Comparison of ENCODE assay signal across 22 mouse cellular contexts in genomic region chr6:64961608-64962486, GRCm38 (mm10).
DNase-seq lines count a peak whose midpoint lies in the region; ATAC-seq and TF ChIP-seq lines count a peak whose summit lies in the region.
"Had no signal": no experiment of that assay in that cellular context is flagged by ENCODE, and none has a peak within 500 bp of the region (broad histone marks: within the 10 kb centered on the region; RNA-seq: fewer than 3 reads in every experiment).

No protein-coding gene starts in this region.

- no peaks in the 10 kb centered on the region for H3K27me3 ChIP-seq in forebrain, embryonic 12.5 days
- no peaks in the 10 kb centered on the region for H3K27me3 ChIP-seq in forebrain, embryonic 10.5 days (ENCODE audit: poor library complexity, severe bottlenecking)
- no peaks in the 10 kb centered on the region for H3K27me3 ChIP-seq in hindbrain, embryonic 13.5 days
- no peaks in the 10 kb centered on the region for H3K27me3 ChIP-seq in midbrain, embryonic 16.5 days (ENCODE audit: control insufficient read depth, insufficient read depth, low read depth, low read length)
- H3K27me3 ChIP-seq in thymus, adult 2 months (ENCODE audit: control insufficient read depth, insufficient read depth, low read length) = no peaks in the 10 kb centered on the region
- H3K27me3 ChIP-seq: CH12.LX; heart, embryonic 13.5 days; limb, embryonic 15.5 days; liver, embryonic 15.5 days had no signal

- no peak for TF ChIP-seq CTCF in brain, embryonic 14.5 days (IDR thresholded peaks at IDR 0.05; ENCODE audit: borderline replicate concordance, extremely low read depth, insufficient read depth, insufficient read length)
- TF ChIP-seq CTCF in thymus, adult 2 months (IDR thresholded peaks at IDR 0.05; ENCODE audit: borderline replicate concordance, control insufficient read depth, extremely low read depth, insufficient read depth, low read length, poor library complexity) = no peak

- no peak for DNase-seq in forebrain, embryonic 10.5 days (ENCODE audit: extremely low spot score, low spot score)
- peak; percentile 44 for DNase-seq in brain, embryonic 14.5 days (ENCODE audit: low read depth)
- DNase-seq in lung, adult 18-20 months = no peak
- DNase-seq in thymus, adult 2 months = no peak
- DNase-seq: adrenal gland, postnatal 36 days; cerebellum, adult 2 months; gastrocnemius, postnatal 10 days; heart, adult 11 months; kidney, adult 9 months; kidney, postnatal 25 days; right cerebral cortex, adult 18-20 months; thymus, postnatal 4 days had no signal

- no peak for TF ChIP-seq POLR2A in brain, embryonic 14.5 days (IDR thresholded peaks at IDR 0.05; ENCODE audit: borderline replicate concordance, extremely low read depth, insufficient read depth, insufficient read length, poor library complexity, severe bottlenecking)
- TF ChIP-seq POLR2A in thymus, adult 2 months (IDR thresholded peaks at IDR 0.05; ENCODE audit: control insufficient read depth, extremely low read depth, insufficient read depth, low read length, poor library complexity) = no peak

- WGBS in forebrain, embryonic 12.5 days = 52% methylated on average over 16 of the region's 16 CpGs
- WGBS in forebrain, embryonic 10.5 days = 75% methylated on average over 16 of the region's 16 CpGs
- 46% methylated on average over 16 of the region's 16 CpGs for whole genome bisulfite sequencing in hindbrain, embryonic 13.5 days
- WGBS in midbrain, embryonic 16.5 days = 31% methylated on average over 16 of the region's 16 CpGs
- WGBS in thymus, adult 2 months = 84% methylated on average over 16 of the region's 16 CpGs

- H3K9ac ChIP-seq in forebrain, embryonic 12.5 days = no peak overlapping the region
- no peak overlapping the region for H3K9ac ChIP-seq in hindbrain, embryonic 13.5 days
- H3K9ac ChIP-seq in midbrain, embryonic 16.5 days (ENCODE audit: low read depth, low read length) = peak overlapping the region; percentile 15; the same call in 1 of the 2 replicates
- H3K9ac ChIP-seq: heart, embryonic 13.5 days; limb, embryonic 15.5 days; liver, embryonic 15.5 days had no signal

- no peak overlapping the region for H3K4me2 ChIP-seq in forebrain, embryonic 12.5 days
- peak overlapping the region; percentile 43 for H3K4me2 ChIP-seq in hindbrain, embryonic 13.5 days
- H3K4me2 ChIP-seq in midbrain, embryonic 16.5 days (ENCODE audit: low read length) = peak overlapping the region; percentile 41
- H3K4me2 ChIP-seq: heart, embryonic 13.5 days; limb, embryonic 15.5 days; liver, embryonic 15.5 days had no signal

- peaks cover 12% of the 10 kb centered on the region for H3K4me1 ChIP-seq in forebrain, embryonic 12.5 days
- peaks cover 22% of the 10 kb centered on the region for H3K4me1 ChIP-seq in forebrain, embryonic 10.5 days
- peaks cover 17% of the 10 kb centered on the region for H3K4me1 ChIP-seq in hindbrain, embryonic 13.5 days (replicated peaks)
- H3K4me1 ChIP-seq in midbrain, embryonic 16.5 days (ENCODE audit: control insufficient read depth, insufficient read depth, low read length) = peaks cover 8% of the 10 kb centered on the region; the same call in 1 of the 2 replicates
- no peaks in the 10 kb centered on the region for H3K4me1 ChIP-seq in thymus, adult 2 months (replicated peaks; ENCODE audit: control insufficient read depth, insufficient read depth, low read length)
- H3K4me1 ChIP-seq: heart, embryonic 13.5 days; limb, embryonic 15.5 days; liver, embryonic 15.5 days had no signal

- no peak overlapping the region for H3K27ac ChIP-seq in forebrain, embryonic 12.5 days
- H3K27ac ChIP-seq in forebrain, embryonic 10.5 days = no peak overlapping the region
- H3K27ac ChIP-seq in hindbrain, embryonic 13.5 days = peak overlapping the region; percentile 40
- H3K27ac ChIP-seq in midbrain, embryonic 16.5 days (ENCODE audit: low read length) = peak overlapping the region; percentile 21; the same call in 1 of the 2 replicates
- no peak overlapping the region for H3K27ac ChIP-seq in thymus, adult 2 months (ENCODE audit: control insufficient read depth, insufficient read depth, low read length)
- H3K27ac ChIP-seq: heart, embryonic 13.5 days; limb, embryonic 15.5 days; liver, embryonic 15.5 days had no signal

- H3K4me3 ChIP-seq in forebrain, embryonic 12.5 days (replicated peaks) = no peak overlapping the region
- no peak overlapping the region for H3K4me3 ChIP-seq in forebrain, embryonic 10.5 days
- H3K4me3 ChIP-seq in hindbrain, embryonic 13.5 days = no peak overlapping the region
- peak overlapping the region; percentile 3; the same call in 1 of the 2 replicates for H3K4me3 ChIP-seq in midbrain, embryonic 16.5 days (ENCODE audit: low read depth, low read length)
- no peak overlapping the region for H3K4me3 ChIP-seq in thymus, adult 2 months (ENCODE audit: control insufficient read depth, insufficient read depth, low read length)
- H3K4me3 ChIP-seq: erythroblast, embryonic 14.5 days; heart, embryonic 13.5 days; limb, embryonic 15.5 days; liver, embryonic 15.5 days had no signal

- H3K9me3 ChIP-seq in forebrain, embryonic 12.5 days = no peaks in the 10 kb centered on the region
- no peaks in the 10 kb centered on the region for H3K9me3 ChIP-seq in forebrain, embryonic 10.5 days
- no peaks in the 10 kb centered on the region for H3K9me3 ChIP-seq in hindbrain, embryonic 13.5 days
- no peaks in the 10 kb centered on the region for H3K9me3 ChIP-seq in midbrain, embryonic 16.5 days (replicated peaks; ENCODE audit: control insufficient read depth, low read length, poor library complexity, severe bottlenecking)
- H3K9me3 ChIP-seq: heart, embryonic 13.5 days; limb, embryonic 15.5 days; liver, embryonic 15.5 days had no signal

- H3K36me3 ChIP-seq in forebrain, embryonic 12.5 days (replicated peaks) = no peaks in the 10 kb centered on the region
- no peaks in the 10 kb centered on the region for H3K36me3 ChIP-seq in forebrain, embryonic 10.5 days (replicated peaks)
- H3K36me3 ChIP-seq in hindbrain, embryonic 13.5 days = no peaks in the 10 kb centered on the region
- no peaks in the 10 kb centered on the region for H3K36me3 ChIP-seq in midbrain, embryonic 16.5 days (ENCODE audit: control insufficient read depth, insufficient read depth, low read length)
- H3K36me3 ChIP-seq in thymus, adult 2 months (ENCODE audit: control insufficient read depth, insufficient read depth, low read length) = no peaks in the 10 kb centered on the region
- H3K36me3 ChIP-seq: heart, embryonic 13.5 days; limb, embryonic 15.5 days; liver, embryonic 15.5 days had no signal

- ATAC-seq in forebrain, embryonic 12.5 days (ENCODE audit: low FRiP score) = peak; percentile 36; the same call in 1 of the 2 replicates
- peak; percentile 59 for ATAC-seq in hindbrain, embryonic 13.5 days (ENCODE audit: low FRiP score)
- peak; percentile 78 for ATAC-seq in midbrain, embryonic 16.5 days
- ATAC-seq in megakaryocyte progenitor cell, adult 5-6 weeks (replicated peaks; ENCODE audit: poor library complexity) = no peak
- ATAC-seq: lung, postnatal 0 days had no signal

Comparison
In these comparisons a context has a peak if more than half of its experiments do, and no peak if none do; other contexts are left out.
1. H3K27ac ChIP-seq: peak in hindbrain, embryonic 13.5 days (single experiment) and midbrain, embryonic 16.5 days (single experiment); none in forebrain, embryonic 12.5 days (single experiment), forebrain, embryonic 10.5 days (single experiment) and thymus, adult 2 months (single experiment).